Mouse (Mus musculus) lung, embryonic 16.5 days (tissue): ENCODE measurements around the gene D430019H16Rik. TPM values are rescaled to one million over a fixed set of nuclear protein-coding genes. Genes with fewer than 3 reads are reported as not detected.
A peak's percentile ranks its signal among the peaks of the same experiment; 100 is the strongest.

Experiments used
- ATAC-seq: fragments of 200-750 bp; cut with Nextera tagmentation; 2 replicates; pipeline ENCODE4 v1.8.0; 2017; ENCODE audit warnings: low read depth, mild to moderate bottlenecking, moderate library complexity
- H3K27ac ChIP-seq: fragments of 300-500 bp; sonication (generic); 2 replicates; pipeline ENCODE4 v1.5.1; 2014; ENCODE audit warnings: mild to moderate bottlenecking, control low read depth, low read length
- H3K27me3 ChIP-seq: fragments of 300-500 bp; sonication (generic); 2 replicates; pipeline ENCODE4 v1.6.1; 2014; ENCODE audit warnings: low read depth, low read length, mixed read lengths; ENCODE audit not compliant: control insufficient read depth, insufficient read depth
- H3K36me3 ChIP-seq: fragments of 300-500 bp; sonication (generic); 2 replicates; pipeline ENCODE4 v1.6.1; 2014; ENCODE audit warnings: low read length; ENCODE audit not compliant: control insufficient read depth, insufficient read depth
- H3K4me1 ChIP-seq: fragments of 300-500 bp; sonication (generic); replicated peaks from 2 replicates; pipeline ENCODE4 v1.6.1; 2014; ENCODE audit warnings: low read length, mixed read lengths; ENCODE audit not compliant: control insufficient read depth, insufficient read depth
- H3K4me2 ChIP-seq: fragments of 300-500 bp; sonication (generic); 2 replicates; pipeline ENCODE4 v1.6.1; 2014; ENCODE audit warnings: low read depth, low read length, control low read depth
- H3K4me3 ChIP-seq: fragments of 300-500 bp; sonication (generic); 2 replicates; pipeline ENCODE4 v1.5.1; 2014; ENCODE audit warnings: mild to moderate bottlenecking, low read length, control low read depth
- H3K9ac ChIP-seq: fragments of 300-500 bp; sonication (generic); 2 replicates; pipeline ENCODE4 v1.6.1; 2014; ENCODE audit warnings: low read length, control low read depth
- H3K9me3 ChIP-seq: fragments of 300-500 bp; sonication (generic); 2 replicates; pipeline ENCODE4 v1.6.1; 2016; ENCODE audit warnings: low read length; ENCODE audit not compliant: control insufficient read depth
- WGBS: fragments of 180-500 bp; shearing (Covaris S2); extraction: QIAGEN DNeasy Blood & Tissue Kit; methylation state at CpG from one replicate; pipeline ENCODE4 v1.1.7; 2014; 5-methylcytosine and 5-hydroxymethylcytosine counted together
- polyA plus RNA-seq: library from polyadenylated mRNA; unstranded; fragments of >200 nt; fragmentation: Nextera tagmentation; extraction: Ambion mirVana; gene quantifications from 2 replicates; pipeline ENCODE4 v1.2.1, GENCODE M21; 2015

The D430019H16Rik gene
- 1.1 and 1.2 TPM in 2 replicates for polyA plus RNA-seq

- Histone ChIP-seq H3K9me3 (no peaks in the 10 kb centered on the region), H3K4me1 (peaks cover 6% of the 10 kb centered on the region), H3K4me3 (peak within 1 kb of the TSS; percentile 67), H3K4me2 (peak within 1 kb of the TSS; percentile 95), H3K36me3 (no peaks in the 10 kb centered on the region), H3K9ac (peak within 1 kb of the TSS; percentile 73), H3K27me3 (no peaks in the 10 kb centered on the region), H3K27ac (peak within 1 kb of the TSS; percentile 18; the same call in 1 of the 2 replicates)
- WGBS: under 1% methylated on average over 38 of the region's 38 CpGs
- peak; percentile 97 for ATAC-seq
These were observed at the start of gene D430019H16Rik for GRCm38 (mm10) chr12:105453670-105454257. Gene D430019H16Rik (plus strand): TSS chr12:105453856.

- no peak for ATAC-seq
- no peak overlapping the region for H3K27ac ChIP-seq
- H3K4me3 ChIP-seq: no peak overlapping the region
- no peak overlapping the region for H3K9ac ChIP-seq
- H3K36me3 ChIP-seq: no peaks in the 10 kb centered on the region
- no peaks in the 10 kb centered on the region for H3K27me3 ChIP-seq
- no peaks in the 10 kb centered on the region for H3K9me3 ChIP-seq
- 50% methylated on average over 6 of the region's 6 CpGs for WGBS
- no peaks in the 10 kb centered on the region for H3K4me1 ChIP-seq
- no peak overlapping the region for H3K4me2 ChIP-seq
These were observed 47.6 kb upstream of the D430019H16Rik start for GRCm38 (mm10) chr12:105406008-105406407.

GRCm38 (mm10) chr12:105413909-105414308 lies 39.7 kb upstream of the D430019H16Rik start:
- no peak for ATAC-seq
- WGBS: 85% methylated on average over 8 of the region's 8 CpGs
- no peaks in the 10 kb centered on the region for H3K4me1 ChIP-seq

GRCm38 (mm10) chr12:105420476-105420875 lies 33.2 kb upstream of the D430019H16Rik start:
- Histone ChIP-seq H3K27ac (no peak overlapping the region), H3K4me1 (no peaks in the 10 kb centered on the region), H3K9ac (no peak overlapping the region), H3K9me3 (no peaks in the 10 kb centered on the region), H3K36me3 (no peaks in the 10 kb centered on the region), H3K27me3 (no peaks in the 10 kb centered on the region), H3K4me3 (no peak overlapping the region), H3K4me2 (no peak overlapping the region)
- ATAC-seq: no peak
- 25% methylated on average over 6 of the region's 6 CpGs for WGBS

More at GRCm38 (mm10) chr12:105413909-105414308, 39.7 kb upstream of the D430019H16Rik start:
- Histone ChIP-seq H3K27me3 (no peaks in the 10 kb centered on the region), H3K9ac (no peak overlapping the region), H3K36me3 (no peaks in the 10 kb centered on the region), H3K9me3 (no peaks in the 10 kb centered on the region), H3K4me3 (no peak overlapping the region), H3K27ac (no peak overlapping the region), H3K4me2 (no peak overlapping the region)

GRCm38 (mm10) chr12:105426541-105426940 lies 27.1 kb upstream of the D430019H16Rik start:
- no peak overlapping the region for H3K4me3 ChIP-seq
- ATAC-seq: no peak
- no peaks in the 10 kb centered on the region; the same call in 1 of the 2 replicates for H3K9me3 ChIP-seq
- H3K36me3 ChIP-seq: no peaks in the 10 kb centered on the region
- 60% methylated on average over 7 of the region's 7 CpGs for WGBS
- H3K27me3 ChIP-seq: no peaks in the 10 kb centered on the region; the same call in 1 of the 2 replicates
- no peaks in the 10 kb centered on the region; the same call in 1 of the 2 replicates for H3K4me1 ChIP-seq
- H3K27ac ChIP-seq: no peak overlapping the region
- no peak overlapping the region for H3K9ac ChIP-seq
- no peak overlapping the region for H3K4me2 ChIP-seq

GRCm38 (mm10) chr12:105427039-105427757 lies 26.5 kb upstream of the D430019H16Rik start:
- no peaks in the 10 kb centered on the region; the same call in 1 of the 2 replicates for H3K9me3 ChIP-seq
- 0 out of 2 replicates have a peak overlapping the region, but pooled peaks have one; percentile 28 for H3K9ac ChIP-seq
- H3K27me3 ChIP-seq: no peaks in the 10 kb centered on the region; the same call in 1 of the 2 replicates
- H3K36me3 ChIP-seq: no peaks in the 10 kb centered on the region
- H3K4me2 ChIP-seq: peak overlapping the region; percentile 39
- no peaks in the 10 kb centered on the region; the same call in 1 of the 2 replicates for H3K4me1 ChIP-seq
- H3K4me3 ChIP-seq: no peak overlapping the region
- ATAC-seq: peak; percentile 82
- 22% methylated on average over 10 of the region's 10 CpGs for WGBS
- no peak overlapping the region for H3K27ac ChIP-seq

GRCm38 (mm10) chr12:105431872-105432271 lies 21.8 kb upstream of the D430019H16Rik start:
- Histone ChIP-seq H3K9ac (no peak overlapping the region), H3K4me1 (no peaks in the 10 kb centered on the region; the same call in 1 of the 2 replicates), H3K27me3 (no peaks in the 10 kb centered on the region; the same call in 1 of the 2 replicates), H3K36me3 (no peaks in the 10 kb centered on the region), H3K4me2 (no peak overlapping the region), H3K9me3 (no peaks in the 10 kb centered on the region; the same call in 1 of the 2 replicates), H3K4me3 (no peak overlapping the region), H3K27ac (no peak overlapping the region)
- no peak for ATAC-seq
- 32% methylated on average over 3 of the region's 3 CpGs for WGBS

- WGBS: 38% methylated on average over 3 of the region's 3 CpGs
- no peaks in the 10 kb centered on the region for H3K4me1 ChIP-seq
- H3K9ac ChIP-seq: no peak overlapping the region
- H3K9me3 ChIP-seq: no peaks in the 10 kb centered on the region; the same call in 1 of the 2 replicates
- H3K4me2 ChIP-seq: no peak overlapping the region
- no peak for ATAC-seq
- H3K27me3 ChIP-seq: no peaks in the 10 kb centered on the region; the same call in 1 of the 2 replicates
- no peaks in the 10 kb centered on the region for H3K36me3 ChIP-seq
- H3K27ac ChIP-seq: no peak overlapping the region
- no peak overlapping the region for H3K4me3 ChIP-seq
These were observed 20.8 kb upstream of the D430019H16Rik start for GRCm38 (mm10) chr12:105432807-105433206.

GRCm38 (mm10) chr12:105438259-105438658 lies 15.4 kb upstream of the D430019H16Rik start:
- H3K9ac ChIP-seq: no peak overlapping the region
- no peak overlapping the region for H3K4me2 ChIP-seq
- no peak overlapping the region for H3K4me3 ChIP-seq
- H3K27ac ChIP-seq: no peak overlapping the region; the same call in 1 of the 2 replicates
- no peak for ATAC-seq
- H3K27me3 ChIP-seq: no peaks in the 10 kb centered on the region
- H3K9me3 ChIP-seq: no peaks in the 10 kb centered on the region
- 26% methylated on average over 5 of the region's 5 CpGs for WGBS
- no peaks in the 10 kb centered on the region for H3K4me1 ChIP-seq
- no peaks in the 10 kb centered on the region for H3K36me3 ChIP-seq
